Mouse (Mus musculus): ENCODE data around the gene Mybphl. TPM values are rescaled to one million over a fixed set of nuclear protein-coding genes. Genes with fewer than 3 reads are reported as not detected.

Gene Mybphl
- polyA plus RNA-seq, 1 experiment from 2014 or later = 0.22 TPM

GRCm38 (mm10) chr3:108401692-108402527, 37.2 kb downstream of the Mybphl start:
- WGBS = 36% methylated on average over 22 of the region's 22 CpGs
- Histone ChIP-seq H3K27ac (replicated peaks) (peak overlapping the region; percentile 55), H3K4me1 (peaks cover 34% of the 10 kb centered on the region), H3K27me3 (replicated peaks; ENCODE audit: low read depth, poor library complexity, severe bottlenecking) (no peaks in the 10 kb centered on the region), H3K9me3 (no peaks in the 10 kb centered on the region), H3K4me3 (peak overlapping the region; percentile 15), H3K36me3 (replicated peaks) (peaks cover 95% of the 10 kb centered on the region)
- DNase-seq (ENCODE audit: low spot score) = peak; percentile 92

GRCm38 (mm10) chr3:108402528-108402920, 37.8 kb downstream of the Mybphl start:
- peak overlapping the region; percentile 55; the same call in 1 of the 2 replicates for H3K27ac ChIP-seq (replicated peaks)
- peaks cover 94% of the 10 kb centered on the region for H3K36me3 ChIP-seq (replicated peaks)
- peaks cover 37% of the 10 kb centered on the region for H3K4me1 ChIP-seq
- no peaks in the 10 kb centered on the region for H3K9me3 ChIP-seq
- 89% methylated on average over 15 of the region's 15 CpGs for WGBS
- no peak overlapping the region for H3K4me3 ChIP-seq
- no peaks in the 10 kb centered on the region for H3K27me3 ChIP-seq (replicated peaks; ENCODE audit: low read depth, poor library complexity, severe bottlenecking)
- DNase-seq (ENCODE audit: low spot score) = no peak

- Histone ChIP-seq H3K4me3 (peak overlapping the region; percentile 23; the same call in 1 of the 2 replicates), H3K4me1 (peaks cover 53% of the 10 kb centered on the region), H3K27ac (replicated peaks) (peak overlapping the region; percentile 77), H3K9me3 (no peaks in the 10 kb centered on the region), H3K36me3 (replicated peaks) (peaks cover 88% of the 10 kb centered on the region), H3K27me3 (replicated peaks; ENCODE audit: low read depth, poor library complexity, severe bottlenecking) (no peaks in the 10 kb centered on the region)
- WGBS = 45% methylated on average over 14 of the region's 14 CpGs
- peak; percentile 25 for DNase-seq (ENCODE audit: low spot score)
Observed at GRCm38 (mm10) chr3:108405536-108406305, 41.0 kb downstream of the Mybphl start.

- WGBS = 89% methylated on average over 24 of the region's 24 CpGs
- Histone ChIP-seq H3K36me3 (replicated peaks) (peaks cover 82% of the 10 kb centered on the region), H3K27ac (replicated peaks) (peak overlapping the region; percentile 27), H3K27me3 (replicated peaks; ENCODE audit: low read depth, poor library complexity, severe bottlenecking) (no peaks in the 10 kb centered on the region), H3K4me1 (peaks cover 60% of the 10 kb centered on the region), H3K9me3 (no peaks in the 10 kb centered on the region), H3K4me3 (no peak overlapping the region)
- DNase-seq (ENCODE audit: low spot score) = no peak
Observed at GRCm38 (mm10) chr3:108406306-108406885, 41.7 kb downstream of the Mybphl start.

- Histone ChIP-seq H3K27ac (replicated peaks) (no peak overlapping the region), H3K9me3 (peaks cover 13% of the 10 kb centered on the region), H3K4me1 (peaks cover 53% of the 10 kb centered on the region), H3K36me3 (replicated peaks) (peaks cover 80% of the 10 kb centered on the region), H3K4me3 (no peak overlapping the region), H3K27me3 (replicated peaks; ENCODE audit: low read depth, poor library complexity, severe bottlenecking) (no peaks in the 10 kb centered on the region)
- 91% methylated on average over 8 of the region's 8 CpGs for WGBS
- no peak for DNase-seq (ENCODE audit: low spot score)
Observed at GRCm38 (mm10) chr3:108408517-108409008, 43.9 kb downstream of the Mybphl start.

- peaks cover 81% of the 10 kb centered on the region for H3K36me3 ChIP-seq (replicated peaks)
- WGBS = 50% methylated on average over 8 of the region's 8 CpGs
- H3K27ac ChIP-seq (replicated peaks) = peak overlapping the region; percentile 86
- H3K4me1 ChIP-seq = peaks cover 55% of the 10 kb centered on the region
- H3K27me3 ChIP-seq (replicated peaks; ENCODE audit: low read depth, poor library complexity, severe bottlenecking) = peaks cover 9% of the 10 kb centered on the region
- H3K9me3 ChIP-seq = peaks cover 25% of the 10 kb centered on the region
- no peak for DNase-seq (ENCODE audit: low spot score)
- peak overlapping the region; percentile 49 for H3K4me3 ChIP-seq
Observed at GRCm38 (mm10) chr3:108409656-108410358, 45.1 kb downstream of the Mybphl start.

- Histone ChIP-seq H3K4me3 (peak overlapping the region; percentile 49), H3K9me3 (peaks cover 25% of the 10 kb centered on the region), H3K27ac (replicated peaks) (peak overlapping the region; percentile 86), H3K36me3 (replicated peaks) (peaks cover 78% of the 10 kb centered on the region), H3K4me1 (peaks cover 57% of the 10 kb centered on the region), H3K27me3 (replicated peaks; ENCODE audit: low read depth, poor library complexity, severe bottlenecking) (peaks cover 14% of the 10 kb centered on the region)
- 11% methylated on average over 5 of the region's 5 CpGs for WGBS
- peak; percentile 52 for DNase-seq (ENCODE audit: low spot score)
Observed at GRCm38 (mm10) chr3:108410359-108410714, 45.6 kb downstream of the Mybphl start.

GRCm38 (mm10) chr3:108411026-108411753, 46.5 kb downstream of the Mybphl start:
- Histone ChIP-seq H3K4me1 (peaks cover 57% of the 10 kb centered on the region), H3K4me3 (peak overlapping the region; percentile 49), H3K9me3 (peaks cover 25% of the 10 kb centered on the region), H3K27me3 (replicated peaks; ENCODE audit: low read depth, poor library complexity, severe bottlenecking) (peaks cover 18% of the 10 kb centered on the region), H3K36me3 (replicated peaks) (peaks cover 72% of the 10 kb centered on the region), H3K27ac (replicated peaks) (peak overlapping the region; percentile 86)
- no peak for DNase-seq (ENCODE audit: low spot score)
- WGBS = 31% methylated on average over 5 of the region's 5 CpGs

GRCm38 (mm10) chr3:108411754-108412121, 47.0 kb downstream of the Mybphl start:
- Histone ChIP-seq H3K36me3 (replicated peaks) (peaks cover 67% of the 10 kb centered on the region), H3K4me3 (peak overlapping the region; percentile 49), H3K27ac (replicated peaks) (peak overlapping the region; percentile 86), H3K4me1 (peaks cover 51% of the 10 kb centered on the region), H3K9me3 (peaks cover 25% of the 10 kb centered on the region), H3K27me3 (replicated peaks; ENCODE audit: low read depth, poor library complexity, severe bottlenecking) (peaks cover 23% of the 10 kb centered on the region)
- 54% methylated on average over 8 of the region's 8 CpGs for WGBS
- no peak for DNase-seq (ENCODE audit: low spot score)

- Histone ChIP-seq H3K4me1 (peaks cover 46% of the 10 kb centered on the region), H3K36me3 (replicated peaks) (peaks cover 48% of the 10 kb centered on the region), H3K9me3 (peaks cover 25% of the 10 kb centered on the region), H3K27ac (replicated peaks) (no peak overlapping the region), H3K4me3 (peak overlapping the region; percentile 82; the same call in 1 of the 2 replicates), H3K27me3 (replicated peaks; ENCODE audit: low read depth, poor library complexity, severe bottlenecking) (peaks cover 42% of the 10 kb centered on the region)
- 97% methylated on average over 35 of the region's 35 CpGs for WGBS
- DNase-seq (ENCODE audit: low spot score) = no peak
Observed at GRCm38 (mm10) chr3:108413634-108414360, 49.1 kb downstream of the Mybphl start.

All from embryonic facial prominence, embryonic 10.5 days (tissue).